8 mouse cellular contexts compared by ENCODE assay signal in the genomic region with DNA sequence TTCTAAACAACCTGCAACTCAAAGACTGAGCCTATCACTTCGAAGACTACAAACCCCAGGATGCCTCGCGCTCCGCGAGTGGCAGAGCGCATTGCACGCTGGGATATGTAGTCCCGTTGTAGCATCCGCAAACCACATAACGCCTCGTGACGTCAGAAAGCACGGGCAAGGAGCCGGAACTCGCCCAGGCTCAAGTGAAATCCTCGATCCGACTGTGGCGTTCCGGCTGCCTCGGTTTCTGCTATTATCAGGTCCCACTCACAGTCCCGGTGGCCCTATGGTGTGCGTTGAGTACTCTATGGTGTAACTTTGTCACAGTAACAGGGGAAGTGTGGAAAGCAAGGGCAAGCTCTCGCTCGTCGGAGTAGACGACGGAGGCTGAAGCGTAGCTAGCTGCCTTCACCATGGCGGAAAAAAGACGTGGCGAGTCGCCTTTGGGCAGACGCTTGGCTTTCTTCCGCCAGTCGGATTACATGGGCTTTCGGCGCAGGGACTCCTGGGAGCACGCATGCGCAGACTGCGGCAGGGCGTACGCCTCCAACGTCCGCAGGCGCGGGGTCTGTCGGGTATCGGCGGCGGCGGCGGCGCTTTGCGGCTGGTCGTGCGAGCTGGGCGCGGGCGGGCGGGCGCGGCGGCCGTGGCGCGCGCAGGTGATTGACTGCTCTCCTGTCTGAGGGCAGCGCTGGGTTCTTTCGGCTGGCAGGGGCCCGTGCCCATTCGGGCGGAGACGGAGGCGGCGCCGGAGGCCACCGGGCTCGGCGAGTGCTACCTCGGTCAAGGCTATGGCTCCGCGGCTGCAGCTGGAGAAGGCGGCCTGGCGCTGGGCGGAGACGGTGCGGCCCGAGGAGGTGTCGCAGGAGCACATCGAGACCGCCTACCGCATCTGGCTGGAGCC. TPM values are rescaled to one million over a fixed set of nuclear protein-coding genes. Genes with fewer than 3 reads are reported as not detected.
DNase-seq lines count a peak whose midpoint lies in the region; ATAC-seq lines count a peak whose summit lies in the region.

Gene Usp48, plus strand, starts transcription at position 155 of the 895 bp plus-strand sequence.

- peak within 1 kb of the TSS; percentile 98 for H3K27ac ChIP-seq in hindbrain, embryonic 12.5 days

- H3K27me3 ChIP-seq in hindbrain, embryonic 12.5 days: no peaks in the 10 kb centered on the region

- ATAC-seq in hindbrain, embryonic 12.5 days (ENCODE audit: low FRiP score): peak; percentile 96

- H3K4me1 ChIP-seq in hindbrain, embryonic 12.5 days: peaks cover 33% of the 10 kb centered on the region

- DNase-seq in NIH3T3 (ENCODE audit: low read depth): peak; percentile 98
- peak; percentile 100 for DNase-seq in cerebellum, postnatal 10 days
- peak; percentile 97 to 99 for DNase-seq in frontal cortex, postnatal 10 days (ENCODE audit: low spot score in 2 of 2)
- peak; percentile 99 for DNase-seq in layer of hippocampus, postnatal 14 days (ENCODE audit: low spot score in 2 of 2)
- DNase-seq in lung, postnatal 14 days: peak; percentile 99
- DNase-seq in retina, adult 2 months (ENCODE audit: low read depth, low spot score): peak; percentile 99
- peak; percentile 98 to 99 for DNase-seq in thymus, postnatal 36 days

- WGBS in hindbrain, embryonic 12.5 days: under 1% methylated on average over 85 of the region's 92 CpGs

- no peaks in the 10 kb centered on the region for H3K9me3 ChIP-seq in hindbrain, embryonic 12.5 days (replicated peaks)

- peak within 1 kb of the TSS; percentile 96 for H3K4me3 ChIP-seq in hindbrain, embryonic 12.5 days

- peak within 1 kb of the TSS; percentile 87 for H3K9ac ChIP-seq in hindbrain, embryonic 12.5 days

- H3K36me3 ChIP-seq in hindbrain, embryonic 12.5 days: no peaks in the 10 kb centered on the region

- H3K4me2 ChIP-seq in hindbrain, embryonic 12.5 days (replicated peaks): peak within 1 kb of the TSS; percentile 81

RNA-seq across cellular contexts. Expression of gene Usp48, which starts in this region (rescaled TPM):
- polyA plus RNA-seq in hindbrain, embryonic 12.5 days (2016; fragmentation: Nextera tagmentation; extraction: Ambion mirVana): 85.9 and 86.7 TPM in 2 replicates
- total RNA-seq in layer of hippocampus, postnatal 14 days (2021): 100 to 1,000 TPM; 116 to 131 TPM

Comparison
In these comparisons a context has a peak if more than half of its experiments do, and no peak if none do; other contexts are left out.
1. Peak in every context shown above with its lines: DNase-seq, ATAC-seq, H3K4me3 ChIP-seq and H3K27ac ChIP-seq.